Mouse (Mus musculus): ENCODE results near the gene Cadm4. TPM values are rescaled to one million over a fixed set of nuclear protein-coding genes. Genes with fewer than 3 reads are reported as not detected.

The Cadm4 gene
- total RNA-seq, 1 experiment from 2014 or later = not detected

DNA sequence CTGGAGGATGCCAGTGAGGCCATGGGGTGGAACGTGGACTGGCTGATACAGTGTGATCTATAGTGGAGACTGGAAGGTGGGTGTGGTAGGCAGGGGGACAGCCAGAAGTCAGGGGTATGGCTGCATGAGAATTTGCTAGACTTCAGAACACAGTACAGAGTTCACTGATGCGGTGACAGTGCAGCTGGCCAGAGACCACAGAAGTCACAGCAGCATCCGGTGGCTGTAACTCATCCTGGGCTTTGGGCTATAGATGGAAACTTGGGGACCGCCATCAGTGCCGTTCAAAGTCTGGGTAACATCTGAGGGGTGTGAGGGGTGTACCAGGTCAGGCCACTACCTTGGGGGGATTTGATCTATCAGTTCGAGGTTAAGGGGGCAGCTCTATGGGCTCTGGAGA is 41.9 kb downstream of the Cadm4 start:
- no peak for ATAC-seq (replicated peaks; ENCODE audit: insufficient number of reproducible peaks, low FRiP score, low TSS enrichment, poor library complexity, severe bottlenecking)

DNA sequence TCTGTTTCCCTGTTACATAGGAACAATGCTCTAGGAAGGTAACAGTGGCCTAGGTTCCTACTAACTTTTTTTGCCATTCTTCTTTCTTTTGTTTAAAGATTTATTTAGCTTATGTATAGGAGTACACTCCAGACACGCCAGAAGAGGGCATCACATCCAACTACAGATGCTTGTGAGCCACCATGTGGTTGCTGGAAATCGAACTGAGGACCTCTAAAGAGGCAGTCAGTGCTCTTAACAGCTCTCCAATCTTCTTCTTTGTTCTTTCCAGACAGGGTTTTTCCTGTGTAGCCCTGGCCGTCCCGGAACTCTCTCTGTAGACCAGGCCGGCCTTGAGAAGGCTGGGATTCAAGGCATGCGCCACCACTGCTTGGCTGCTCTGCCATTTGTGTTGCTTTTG is 43.2 kb downstream of the Cadm4 start:
- ATAC-seq (replicated peaks; ENCODE audit: insufficient number of reproducible peaks, low FRiP score, low TSS enrichment, poor library complexity, severe bottlenecking) = no peak

DNA sequence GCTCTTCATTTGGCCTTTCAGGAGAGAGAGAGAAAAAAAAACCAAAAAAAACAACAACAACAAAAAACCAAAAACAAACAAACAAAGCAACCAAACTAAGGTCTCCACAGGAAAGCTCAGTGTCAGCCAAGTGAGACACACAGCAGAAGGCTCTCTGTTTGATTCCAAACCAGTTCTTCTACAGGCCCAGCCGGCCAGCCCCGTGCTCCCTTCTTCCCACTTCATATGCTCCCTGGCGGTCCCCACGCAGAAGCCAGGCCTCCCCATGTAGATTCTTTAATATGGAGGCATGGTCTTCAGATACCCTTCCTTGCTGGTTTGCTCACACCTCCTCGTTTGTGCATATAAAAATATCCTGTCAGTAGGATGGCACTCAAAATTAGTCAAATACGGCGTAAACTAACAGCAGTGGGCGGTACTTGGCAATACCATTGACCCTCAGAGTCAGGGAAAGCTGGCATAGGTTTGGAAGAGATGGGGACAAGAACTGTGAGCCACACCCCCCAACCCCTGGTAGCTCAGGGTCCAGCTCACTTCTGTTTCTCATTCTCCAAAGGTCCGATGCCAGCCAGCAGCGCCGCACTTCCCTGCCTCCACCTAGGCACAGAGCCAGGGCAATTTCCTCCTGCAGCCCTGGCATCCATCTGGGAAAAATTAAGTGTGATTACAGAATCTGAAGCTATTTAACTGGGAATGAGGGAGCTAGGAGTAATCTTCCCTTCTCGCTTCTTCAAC is 44.0 kb downstream of the Cadm4 start:
- ATAC-seq (replicated peaks; ENCODE audit: insufficient number of reproducible peaks, low FRiP score, low TSS enrichment, poor library complexity, severe bottlenecking) = no peak

DNA sequence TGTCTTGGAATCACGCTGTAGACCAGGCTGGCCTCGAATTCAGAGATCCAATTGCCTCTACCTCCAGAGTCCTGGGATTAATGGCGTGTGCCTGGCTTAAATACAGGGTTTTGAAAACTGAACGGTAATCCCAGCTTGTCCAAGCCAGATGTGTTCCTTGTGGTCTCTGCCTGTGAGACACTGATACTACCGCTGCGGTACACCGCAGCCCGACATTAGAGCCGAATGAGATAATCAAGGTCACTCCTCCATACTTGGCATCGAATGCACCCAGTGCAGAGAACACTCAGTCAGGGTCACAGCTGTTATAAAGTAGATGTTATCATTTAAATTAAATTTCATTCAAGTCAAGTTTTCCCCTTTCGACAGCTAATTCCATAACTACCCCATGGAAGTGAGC is 47.0 kb downstream of the Cadm4 start:
- no peak for ATAC-seq (replicated peaks; ENCODE audit: insufficient number of reproducible peaks, low FRiP score, low TSS enrichment, poor library complexity, severe bottlenecking)

DNA sequence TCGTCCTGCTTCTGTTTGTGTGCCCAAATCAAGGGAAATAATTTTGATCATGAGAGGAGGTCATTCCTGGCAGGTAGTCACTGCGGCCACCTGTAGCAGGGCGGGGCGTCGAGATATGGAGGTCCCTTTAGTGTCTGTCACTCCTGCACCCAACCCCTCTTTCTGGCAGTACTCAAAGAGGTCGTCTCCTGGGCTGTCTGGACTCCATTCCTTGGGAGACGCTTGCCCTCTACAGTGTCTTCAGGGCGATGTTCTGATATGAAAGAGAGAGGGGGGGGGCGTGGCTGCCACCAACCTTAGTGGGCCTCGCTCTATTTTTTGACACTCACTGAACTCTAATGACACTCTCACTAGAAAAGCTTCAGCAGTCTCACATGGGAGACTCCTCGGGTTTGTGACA is 47.8 kb downstream of the Cadm4 start:
- no peak for ATAC-seq (replicated peaks; ENCODE audit: insufficient number of reproducible peaks, low FRiP score, low TSS enrichment, poor library complexity, severe bottlenecking)

DNA sequence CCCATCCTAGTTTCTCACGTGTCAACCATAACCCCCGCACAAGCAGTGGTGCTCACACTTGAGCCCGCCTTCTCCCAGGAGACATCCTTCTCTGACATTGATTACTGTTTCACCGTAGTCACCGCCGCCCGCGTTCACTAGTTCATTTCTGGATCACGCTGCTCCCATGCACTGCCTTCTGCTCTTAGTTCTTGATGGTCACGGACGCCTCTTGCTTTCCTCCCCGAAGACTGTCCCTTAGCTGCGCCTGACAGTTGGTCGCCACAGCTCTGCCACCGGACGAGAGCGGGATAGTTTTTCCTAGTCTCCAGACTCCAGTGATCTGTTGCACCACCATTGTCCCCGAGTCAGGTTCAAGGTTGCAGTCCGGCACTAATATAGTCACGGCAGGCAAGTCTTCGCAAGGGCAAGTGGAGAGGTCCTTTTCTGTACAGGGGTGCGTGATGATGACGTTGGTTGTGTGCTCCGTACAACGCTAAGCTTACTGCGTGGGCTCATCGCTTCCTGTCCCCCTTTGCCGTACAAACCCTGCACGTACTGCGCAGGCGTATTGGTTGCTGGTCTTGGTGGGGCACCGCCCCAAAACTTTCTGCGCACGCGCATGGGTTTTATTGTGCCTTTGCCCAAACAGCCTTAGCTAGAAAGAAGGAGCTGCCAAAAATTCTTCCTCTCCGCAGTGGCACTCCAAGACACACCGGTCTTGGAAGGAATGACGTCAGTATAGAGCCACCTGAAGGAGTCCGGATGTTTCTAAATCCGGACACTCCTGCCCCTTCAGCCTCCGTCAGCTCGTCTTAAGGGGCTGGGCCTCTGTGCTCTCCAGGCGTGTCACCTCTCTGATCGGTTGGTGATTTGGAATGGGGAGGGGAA is 48.5 kb downstream of the Cadm4 start, which contains the start of gene Irgq:
TSS of gene Irgq (plus strand) at position 628 of the 870 bp plus-strand sequence.
- ATAC-seq (replicated peaks; ENCODE audit: insufficient number of reproducible peaks, low FRiP score, low TSS enrichment, poor library complexity, severe bottlenecking) = peak; percentile 95

DNA sequence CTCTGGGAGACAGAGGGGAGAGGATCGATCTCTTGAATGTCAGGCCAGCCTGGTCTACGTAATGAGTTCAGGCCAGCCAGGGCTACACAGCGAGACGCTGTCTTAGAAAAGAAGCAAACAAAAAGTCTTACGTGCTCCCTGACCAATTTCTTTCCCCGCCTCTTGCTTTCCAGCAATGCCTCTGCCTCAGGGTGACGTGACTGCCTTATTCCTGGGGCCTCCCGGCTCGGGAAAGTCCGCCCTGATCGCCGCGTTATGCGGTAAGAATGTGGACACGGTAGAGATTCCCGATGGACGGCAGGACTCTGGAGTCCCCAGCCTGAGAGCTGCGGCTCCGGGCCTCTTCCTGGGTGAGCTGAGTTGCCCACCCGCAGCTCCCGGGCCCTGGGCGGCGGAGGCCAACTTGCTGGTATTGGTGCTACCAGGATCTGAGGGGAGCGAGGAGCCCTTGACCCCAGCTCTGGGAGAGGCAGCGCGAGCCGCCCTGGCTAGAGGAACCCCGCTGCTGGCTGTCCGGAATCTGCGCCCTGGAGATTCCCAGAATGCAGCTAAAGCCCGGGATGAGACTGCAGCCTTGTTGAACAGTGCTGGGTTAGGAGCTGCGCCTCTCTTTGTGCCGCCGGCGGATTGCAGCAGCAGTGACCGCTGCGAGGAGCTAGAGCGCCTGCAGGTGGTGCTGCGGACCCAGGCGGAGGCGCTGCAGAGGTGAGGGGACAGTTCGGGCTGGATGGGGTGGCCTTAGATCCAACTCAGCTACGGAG is 49.6 kb downstream of the Cadm4 start:
- ATAC-seq (replicated peaks; ENCODE audit: insufficient number of reproducible peaks, low FRiP score, low TSS enrichment, poor library complexity, severe bottlenecking) = no peak

DNA sequence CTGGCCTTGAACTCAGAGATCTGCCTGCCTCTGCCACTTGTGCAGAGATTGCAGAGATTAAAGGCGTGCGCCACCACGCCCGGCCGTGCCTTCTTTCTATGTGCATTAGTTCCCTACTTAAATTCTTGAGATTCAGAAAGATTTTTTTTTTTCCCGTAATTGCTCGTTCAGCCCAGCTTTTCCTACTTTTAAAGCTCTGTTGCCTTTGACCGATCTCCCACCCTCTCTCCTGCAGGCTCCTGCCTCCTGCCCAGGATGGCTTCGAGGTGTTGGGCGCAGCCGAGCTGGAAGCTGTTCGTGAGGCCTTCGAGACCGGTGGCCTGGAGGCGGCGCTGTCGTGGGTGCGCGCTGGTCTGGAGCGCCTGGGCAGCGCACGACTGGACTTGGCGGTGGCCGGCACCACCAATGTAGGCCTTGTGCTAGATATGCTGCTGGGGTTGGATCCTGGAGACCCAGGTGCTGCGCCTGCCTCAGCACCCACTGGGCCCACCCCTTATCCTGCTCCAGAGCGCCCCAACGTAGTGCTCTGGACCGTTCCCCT is 51.3 kb downstream of the Cadm4 start:
- ATAC-seq (replicated peaks; ENCODE audit: insufficient number of reproducible peaks, low FRiP score, low TSS enrichment, poor library complexity, severe bottlenecking) = no peak

DNA sequence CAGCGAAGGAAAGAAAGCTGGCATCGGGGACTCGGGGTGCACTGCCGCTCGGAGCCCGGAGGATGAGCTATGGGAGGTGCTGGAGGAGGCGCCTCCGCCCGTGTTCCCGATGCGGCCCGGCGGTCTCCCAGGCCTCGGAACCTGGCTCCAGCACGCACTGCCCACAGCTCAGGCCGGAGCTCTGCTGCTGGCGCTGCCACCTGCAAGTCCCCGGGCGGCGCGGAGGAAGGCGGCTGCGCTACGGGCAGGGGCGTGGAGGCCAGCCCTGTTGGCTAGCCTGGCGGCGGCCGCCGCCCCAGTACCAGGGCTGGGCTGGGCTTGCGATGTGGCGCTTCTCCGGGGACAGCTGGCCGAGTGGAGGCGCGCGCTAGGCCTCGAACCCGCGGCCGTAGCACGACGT is 52.0 kb downstream of the Cadm4 start:
- ATAC-seq (replicated peaks; ENCODE audit: insufficient number of reproducible peaks, low FRiP score, low TSS enrichment, poor library complexity, severe bottlenecking) = no peak

DNA sequence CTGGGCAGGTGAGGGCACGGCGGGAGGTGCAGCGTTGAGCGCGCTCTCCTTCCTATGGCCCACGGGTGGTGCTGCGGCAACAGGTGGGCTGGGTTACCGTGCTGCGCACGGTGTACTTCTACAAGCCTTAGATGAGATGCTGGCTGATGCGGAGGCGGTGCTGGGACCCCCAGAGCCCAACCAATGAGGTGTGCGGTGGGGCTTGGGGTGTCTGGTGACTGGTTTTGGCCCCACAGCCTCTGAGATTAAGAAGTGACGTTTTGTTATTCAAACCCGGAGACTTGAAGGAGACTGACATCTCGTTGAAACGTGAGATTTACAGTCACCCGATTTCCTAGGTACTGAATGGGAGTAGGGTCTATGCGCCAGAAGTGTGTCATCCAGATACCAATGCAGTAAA is 52.5 kb downstream of the Cadm4 start:
- no peak for ATAC-seq (replicated peaks; ENCODE audit: insufficient number of reproducible peaks, low FRiP score, low TSS enrichment, poor library complexity, severe bottlenecking)

DNA sequence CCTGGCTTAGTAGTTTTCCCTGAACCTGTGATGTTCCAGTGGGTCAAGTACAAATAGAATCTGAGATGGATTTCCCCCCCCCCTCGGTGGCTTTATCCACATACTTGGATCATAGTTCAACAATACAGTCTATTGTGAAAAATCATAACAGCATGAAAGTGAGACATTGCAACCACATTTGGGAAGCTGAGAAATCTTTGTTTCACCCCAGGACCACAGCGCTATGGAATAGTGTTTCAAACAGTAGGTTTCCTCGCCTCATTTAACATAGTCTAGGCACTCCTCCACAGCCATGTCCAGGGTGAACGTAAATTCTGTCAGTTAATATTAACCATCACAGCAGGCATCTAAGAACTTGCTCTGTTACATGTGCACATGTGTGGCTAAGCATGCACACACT is 55.3 kb downstream of the Cadm4 start:
- ATAC-seq (replicated peaks; ENCODE audit: insufficient number of reproducible peaks, low FRiP score, low TSS enrichment, poor library complexity, severe bottlenecking) = no peak

DNA sequence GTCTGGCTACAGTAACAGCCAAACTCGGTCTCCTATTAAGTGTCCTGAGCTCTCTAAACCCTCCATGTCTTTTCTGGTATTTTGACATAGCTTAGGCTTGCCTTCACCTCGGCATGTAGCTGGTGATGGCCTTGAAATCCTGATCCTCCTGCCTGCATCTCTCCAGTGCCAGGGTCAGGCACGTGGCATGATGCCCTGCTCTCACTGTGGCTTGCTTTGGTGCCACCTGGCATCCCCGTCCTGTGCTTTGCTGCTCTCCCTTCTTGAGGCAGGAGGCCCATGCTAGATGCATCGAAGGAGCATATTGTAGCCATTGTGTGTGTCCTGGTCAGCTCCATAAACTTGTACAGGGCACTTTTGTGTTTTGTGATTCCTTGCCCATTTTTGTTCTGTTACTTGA is 55.8 kb downstream of the Cadm4 start:
- no peak for ATAC-seq (replicated peaks; ENCODE audit: insufficient number of reproducible peaks, low FRiP score, low TSS enrichment, poor library complexity, severe bottlenecking)

DNA sequence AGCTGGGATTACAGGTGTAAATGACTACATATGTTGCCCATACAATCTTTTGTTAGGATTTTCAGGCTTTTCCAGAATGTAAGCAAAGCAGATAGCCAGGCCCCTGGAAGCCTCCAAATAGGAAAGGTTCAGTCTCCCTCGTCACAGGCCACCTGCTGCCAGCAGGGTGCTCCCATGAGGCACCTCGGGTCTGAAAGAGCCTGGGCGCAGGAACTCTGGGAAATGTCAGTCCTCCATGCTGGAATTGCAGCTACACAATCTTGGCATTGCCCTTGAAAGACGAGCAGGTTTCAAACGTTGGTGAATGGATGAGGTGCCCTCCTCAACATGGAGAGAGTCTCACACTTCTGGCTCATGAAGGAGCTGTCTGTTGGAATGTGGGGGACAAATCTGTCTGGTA is 56.3 kb downstream of the Cadm4 start:
- no peak for ATAC-seq (replicated peaks; ENCODE audit: insufficient number of reproducible peaks, low FRiP score, low TSS enrichment, poor library complexity, severe bottlenecking)

DNA sequence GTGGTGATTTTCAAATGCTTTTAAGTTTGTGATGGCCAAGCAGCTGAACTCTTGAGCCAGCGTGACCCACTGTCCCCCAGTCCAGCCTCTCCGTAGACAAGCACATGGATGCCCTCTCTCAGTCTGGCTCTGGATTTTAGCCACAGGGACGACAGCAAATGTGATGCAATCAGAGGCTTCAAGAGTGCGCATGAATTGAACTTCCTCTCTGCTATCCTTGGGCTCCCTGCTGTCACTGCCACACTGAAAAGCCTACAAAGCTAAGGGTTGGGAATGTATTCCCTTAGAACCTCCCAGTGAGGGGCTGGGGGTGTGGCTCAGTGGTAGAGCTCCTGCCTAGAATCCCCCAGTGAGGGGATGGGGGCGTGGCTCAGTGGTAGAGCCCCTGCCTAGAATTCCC is 56.9 kb downstream of the Cadm4 start:
- ATAC-seq (replicated peaks; ENCODE audit: insufficient number of reproducible peaks, low FRiP score, low TSS enrichment, poor library complexity, severe bottlenecking) = no peak

DNA sequence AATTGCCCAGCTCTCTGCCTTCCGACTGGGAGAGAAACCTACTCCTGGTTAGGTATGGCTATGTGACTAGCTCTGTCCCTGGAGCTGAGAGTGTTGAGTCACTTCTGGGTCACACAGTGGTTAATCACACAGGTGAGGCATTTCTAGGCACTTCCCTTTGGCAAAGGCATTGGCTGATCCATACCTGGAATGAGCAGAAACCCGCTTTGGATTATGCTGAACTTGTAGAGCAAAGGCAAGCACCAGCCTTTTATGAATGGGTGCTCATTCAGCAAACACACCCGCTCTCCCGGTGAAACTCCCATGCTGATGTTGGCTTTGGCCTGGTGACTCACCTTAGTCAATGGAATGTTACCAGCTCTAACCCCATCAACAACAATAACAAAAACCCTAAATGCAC is 57.9 kb downstream of the Cadm4 start:
- no peak for ATAC-seq (replicated peaks; ENCODE audit: insufficient number of reproducible peaks, low FRiP score, low TSS enrichment, poor library complexity, severe bottlenecking)

DNA sequence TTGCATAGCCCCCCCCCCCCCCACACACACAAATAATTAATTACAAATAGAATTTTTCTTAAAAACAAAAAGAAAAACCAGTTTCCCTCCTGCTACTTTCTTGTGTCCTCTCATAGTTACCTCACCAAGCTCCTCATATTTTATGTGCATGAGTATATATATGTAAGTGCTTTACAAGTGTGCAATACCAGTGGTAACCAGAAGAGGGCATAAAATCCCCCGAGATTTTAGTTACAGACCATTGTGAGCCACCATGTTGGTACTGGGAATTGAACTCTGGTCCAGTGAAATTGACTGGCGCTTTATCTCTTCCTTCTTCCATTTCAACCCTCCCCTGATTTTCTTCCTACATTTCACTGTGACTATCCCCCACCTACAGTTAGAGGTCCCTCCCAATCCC is 62.7 kb downstream of the Cadm4 start:
- ATAC-seq (replicated peaks; ENCODE audit: insufficient number of reproducible peaks, low FRiP score, low TSS enrichment, poor library complexity, severe bottlenecking) = no peak

DNA sequence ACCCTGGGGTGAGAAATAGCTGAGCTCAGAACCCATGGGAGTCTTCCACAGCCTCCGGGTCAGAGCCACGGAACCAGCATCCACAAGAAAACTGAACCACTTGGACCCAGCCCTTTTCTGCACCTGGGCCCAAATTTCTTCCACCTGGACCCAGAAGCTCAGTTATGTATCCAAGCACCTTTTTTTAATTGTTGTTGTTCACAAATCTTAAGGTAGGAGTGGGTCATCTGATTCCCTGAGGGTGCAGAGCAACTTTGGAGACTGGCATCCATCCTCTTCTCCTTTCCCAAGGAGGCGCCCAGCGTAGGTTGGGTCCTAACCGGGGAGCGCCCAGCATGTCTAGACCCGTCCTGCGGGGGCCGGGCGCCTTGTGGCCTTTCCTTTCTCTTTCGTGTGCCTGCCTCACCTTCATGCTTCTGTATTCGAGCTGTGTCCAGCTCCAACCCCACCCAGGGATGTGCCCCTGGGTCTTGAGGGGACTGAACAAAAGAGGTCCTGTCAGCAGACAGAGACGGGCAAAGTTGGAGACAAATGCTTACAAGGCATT is 64.3 kb downstream of the Cadm4 start, which contains the start of the genes Pinlyp and Xrcc1:
TSS of gene Pinlyp (minus strand) at position 51 of the 547 bp plus-strand sequence.
TSS of gene Xrcc1 (plus strand) at position 222 of the 547 bp plus-strand sequence.
- ATAC-seq (replicated peaks; ENCODE audit: insufficient number of reproducible peaks, low FRiP score, low TSS enrichment, poor library complexity, severe bottlenecking) = no peak

DNA sequence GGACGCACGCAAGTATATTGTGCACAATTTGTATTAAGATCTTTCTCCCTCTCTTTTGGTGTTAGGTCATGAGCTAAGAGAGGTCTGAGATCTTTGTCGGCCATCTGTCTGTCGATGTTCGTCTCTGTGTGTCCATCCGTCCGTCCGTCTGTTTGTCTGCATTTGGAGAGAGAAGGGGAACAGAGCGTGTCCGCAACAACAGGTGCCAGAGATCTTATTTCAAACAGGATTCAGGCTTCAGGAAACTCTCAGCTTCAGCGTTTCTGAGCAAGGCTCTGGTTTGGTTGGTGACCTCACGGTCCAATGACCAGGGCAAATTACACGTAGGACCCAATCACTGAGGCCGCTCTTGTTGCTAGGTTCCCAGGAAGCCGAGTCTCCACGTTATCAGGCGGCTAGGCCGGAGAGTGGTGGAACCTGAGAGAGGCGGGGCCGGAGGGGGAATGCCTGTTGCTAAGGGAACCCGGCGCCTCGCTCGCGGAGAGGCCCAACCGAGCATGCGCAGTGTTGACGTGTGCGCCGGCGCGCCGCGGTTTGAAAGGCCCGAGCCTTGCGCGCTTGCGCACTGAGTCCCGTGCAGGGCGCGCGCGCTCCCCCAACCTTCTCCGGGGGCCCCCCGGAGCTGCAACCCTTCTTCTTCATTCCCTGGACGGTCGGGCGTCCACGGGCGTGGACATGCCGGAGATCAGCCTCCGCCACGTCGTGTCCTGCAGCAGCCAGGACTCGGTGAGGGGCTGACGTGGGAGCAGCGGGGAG is 65.0 kb downstream of the Cadm4 start:
- peak; percentile 100 for ATAC-seq (replicated peaks; ENCODE audit: insufficient number of reproducible peaks, low FRiP score, low TSS enrichment, poor library complexity, severe bottlenecking)
